Mouse (Mus musculus) heart, postnatal 0 days (tissue): ENCODE measurements around the gene Cadps2.

Experiments used
- CTCF ChIP-seq: IDR thresholded peaks from 2 replicates; pipeline ENCODE4 v1.5.1; 2016; ENCODE audit warnings: antibody characterized with exemption, control low read depth, low read depth
- EP300 ChIP-seq: IDR thresholded peaks from 2 replicates; pipeline ENCODE4 v1.6.1; 2016; ENCODE audit warnings: antibody characterized with exemption, low read depth

DNA sequence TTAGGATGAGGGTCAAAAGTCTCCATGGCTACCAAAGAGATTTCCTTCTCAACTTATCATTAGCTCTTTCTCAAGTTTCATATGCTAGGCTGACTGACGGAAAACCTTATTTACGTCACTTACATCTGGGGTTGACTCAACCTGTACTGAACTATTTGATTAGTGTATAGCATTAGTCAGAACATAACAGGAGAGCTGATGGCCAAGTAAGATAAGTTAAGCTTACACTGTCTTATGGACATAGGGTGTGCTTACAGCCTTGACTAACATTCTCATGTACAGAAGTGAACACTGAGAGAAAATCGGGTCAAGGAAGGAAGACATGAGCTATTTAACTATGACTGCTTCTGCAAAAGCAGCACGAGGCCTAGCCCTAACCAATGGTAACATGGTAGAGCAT, 550.5 kb downstream of the Cadps2 start:
- TF ChIP-seq CTCF, result no peak
- TF ChIP-seq EP300, result no peak
